Mouse (Mus musculus) NIH3T3 (cell line): ENCODE data around the gene Lclat1.

ENCODE experiments used
- DNase-seq: peaks from one replicate; pipeline ENCODE4 v3.0.0-alpha.2; 2012; ENCODE audit warnings: low read depth

The Lclat1 gene

GRCm38 (mm10) chr17:73107158-73108157 lies at the start of gene Lclat1:
Gene Lclat1, plus strand, starts transcription at chr17:73107985.
- peak; percentile 99 for DNase-seq

GRCm38 (mm10) chr17:73058319-73058718 lies 49.5 kb upstream of the Lclat1 start:
- DNase-seq = no peak

GRCm38 (mm10) chr17:73060224-73060896 lies 47.4 kb upstream of the Lclat1 start:
- DNase-seq = no peak

GRCm38 (mm10) chr17:73060897-73061252 lies 46.9 kb upstream of the Lclat1 start:
- DNase-seq = no peak

- DNase-seq = peak; percentile 64
Observed at GRCm38 (mm10) chr17:73062701-73063100, 45.1 kb upstream of the Lclat1 start.

GRCm38 (mm10) chr17:73063299-73063698 lies 44.5 kb upstream of the Lclat1 start:
- DNase-seq = no peak

GRCm38 (mm10) chr17:73063781-73064180 lies 44.0 kb upstream of the Lclat1 start:
- peak; percentile 31 for DNase-seq

- peak; percentile 44 for DNase-seq
Observed at GRCm38 (mm10) chr17:73066387-73067169, 41.2 kb upstream of the Lclat1 start.

- peak; percentile 88 for DNase-seq
Observed at GRCm38 (mm10) chr17:73067423-73067822, 40.4 kb upstream of the Lclat1 start.

GRCm38 (mm10) chr17:73068321-73068992 lies 39.3 kb upstream of the Lclat1 start:
- peak; percentile 80 for DNase-seq

GRCm38 (mm10) chr17:73070466-73070865 lies 37.3 kb upstream of the Lclat1 start:
- DNase-seq = no peak

GRCm38 (mm10) chr17:73071725-73072263 lies 36.0 kb upstream of the Lclat1 start:
- no peak for DNase-seq

GRCm38 (mm10) chr17:73072286-73072685 lies 35.5 kb upstream of the Lclat1 start:
- DNase-seq = peak; percentile 67

GRCm38 (mm10) chr17:73074631-73075030 lies 33.2 kb upstream of the Lclat1 start:
- DNase-seq = peak; percentile 68

- DNase-seq = peak; percentile 79
Observed at GRCm38 (mm10) chr17:73075238-73075890, 32.4 kb upstream of the Lclat1 start.

GRCm38 (mm10) chr17:73077638-73078037 lies 30.1 kb upstream of the Lclat1 start:
- DNase-seq = peak; percentile 36

- peak; percentile 49 for DNase-seq
Observed at GRCm38 (mm10) chr17:73081360-73082133, 26.2 kb upstream of the Lclat1 start.

- DNase-seq = peak; percentile 51
Observed at GRCm38 (mm10) chr17:73082506-73083196, 25.1 kb upstream of the Lclat1 start.
